Mouse (Mus musculus): Measurements from ENCODE around the gene Tmem131l. TPM values are rescaled to one million over a fixed set of nuclear protein-coding genes. Genes with fewer than 3 reads are reported as not detected.

Gene Tmem131l
- polyA plus RNA-seq, 1 experiment from 2014 or later = 19.8 TPM

DNA sequence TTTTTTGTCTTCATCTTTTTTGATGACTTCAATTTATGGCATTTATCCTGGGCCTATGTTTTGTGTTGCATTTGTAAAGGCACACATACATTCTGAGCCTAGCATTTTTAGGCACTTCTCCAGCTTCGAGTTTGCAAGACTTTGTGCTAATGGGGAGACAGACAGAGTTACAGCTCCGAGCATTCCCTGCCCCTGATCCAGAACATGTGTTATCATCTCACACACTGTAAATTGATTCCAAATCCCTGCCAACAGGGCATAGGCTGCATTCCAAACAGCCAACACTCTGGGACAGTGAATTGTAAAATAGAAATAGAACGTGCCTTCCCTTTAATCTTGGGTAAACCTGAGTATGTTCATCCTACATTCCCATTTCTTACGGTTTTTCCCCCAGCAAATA lies 19.7 kb upstream of the Tmem131l start:
- Histone ChIP-seq H3K4me3 (ENCODE audit: low read length) (no peak overlapping the region), H3K9ac (ENCODE audit: low read depth, low read length) (no peak overlapping the region), H3K4me2 (ENCODE audit: low read depth, low read length) (no peak overlapping the region), H3K27ac (ENCODE audit: low read length) (no peak overlapping the region; the same call in 1 of the 2 replicates), H3K27me3 (replicated peaks; ENCODE audit: control insufficient read depth, insufficient read depth, low read length) (no peaks in the 10 kb centered on the region), H3K4me1 (ENCODE audit: control insufficient read depth, insufficient read depth, low read length) (0 out of 2 replicates have a peak, but pooled peaks cover 6% of the 10 kb centered on the region), H3K9me3 (ENCODE audit: control insufficient read depth, low read length) (no peaks in the 10 kb centered on the region), H3K36me3 (ENCODE audit: control insufficient read depth, insufficient read depth, low read length) (no peaks in the 10 kb centered on the region)
- ATAC-seq = no peak
- 48% methylated on average over 4 of the region's 4 CpGs for WGBS

GRCm38 (mm10) chr3:84059261-84059660 lies 19.3 kb upstream of the Tmem131l start:
- H3K4me2 ChIP-seq (ENCODE audit: low read depth, low read length) = 0 out of 2 replicates have a peak overlapping the region, but pooled peaks have one; percentile 11
- H3K27ac ChIP-seq (ENCODE audit: low read length) = no peak overlapping the region
- 0 out of 2 replicates have a peak, but pooled peaks have one; percentile 36 for ATAC-seq
- no peaks in the 10 kb centered on the region for H3K36me3 ChIP-seq (ENCODE audit: control insufficient read depth, insufficient read depth, low read length)
- no peaks in the 10 kb centered on the region for H3K27me3 ChIP-seq (replicated peaks; ENCODE audit: control insufficient read depth, insufficient read depth, low read length)
- 0 out of 2 replicates have a peak, but pooled peaks cover 6% of the 10 kb centered on the region for H3K4me1 ChIP-seq (ENCODE audit: control insufficient read depth, insufficient read depth, low read length)
- WGBS = 44% methylated on average over 13 of the region's 13 CpGs
- no peak overlapping the region for H3K9ac ChIP-seq (ENCODE audit: low read depth, low read length)
- H3K4me3 ChIP-seq (ENCODE audit: low read length) = no peak overlapping the region
- H3K9me3 ChIP-seq (ENCODE audit: control insufficient read depth, low read length) = no peaks in the 10 kb centered on the region

DNA sequence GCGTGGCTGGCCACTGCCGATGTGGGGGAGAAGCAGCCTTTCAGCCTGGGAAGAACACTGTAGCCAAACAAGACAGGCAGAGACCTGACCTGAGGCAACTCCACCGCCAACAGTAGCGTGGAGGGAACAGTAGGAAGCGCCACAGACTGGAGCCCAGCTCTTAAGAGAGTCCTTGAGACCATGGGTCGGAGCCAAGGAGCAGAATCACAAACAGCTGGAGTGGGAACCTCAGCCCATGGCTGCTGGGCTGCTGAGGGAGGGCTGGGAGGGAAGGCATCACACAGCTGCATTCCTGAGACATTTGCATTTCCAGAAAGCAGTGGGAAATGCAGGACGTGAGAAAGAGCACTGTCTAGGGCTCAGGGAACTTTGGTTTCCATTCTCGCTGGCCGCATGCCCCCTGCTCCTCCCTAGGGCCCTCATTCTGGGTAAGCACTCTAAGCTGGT lies 8.8 kb upstream of the Tmem131l start:
- Histone ChIP-seq H3K36me3 (ENCODE audit: control insufficient read depth, insufficient read depth, low read length) (no peaks in the 10 kb centered on the region), H3K9me3 (ENCODE audit: control insufficient read depth, low read length) (no peaks in the 10 kb centered on the region), H3K9ac (ENCODE audit: low read depth, low read length) (no peak overlapping the region), H3K4me2 (ENCODE audit: low read depth, low read length) (no peak overlapping the region), H3K4me3 (ENCODE audit: low read length) (no peak overlapping the region), H3K4me1 (ENCODE audit: control insufficient read depth, insufficient read depth, low read length) (0 out of 2 replicates have a peak, but pooled peaks cover 2% of the 10 kb centered on the region), H3K27me3 (replicated peaks; ENCODE audit: control insufficient read depth, insufficient read depth, low read length) (no peaks in the 10 kb centered on the region), H3K27ac (ENCODE audit: low read length) (peak overlapping the region; percentile 43)
- WGBS = 21% methylated on average over 9 of the region's 9 CpGs
- peak; percentile 96 for ATAC-seq

DNA sequence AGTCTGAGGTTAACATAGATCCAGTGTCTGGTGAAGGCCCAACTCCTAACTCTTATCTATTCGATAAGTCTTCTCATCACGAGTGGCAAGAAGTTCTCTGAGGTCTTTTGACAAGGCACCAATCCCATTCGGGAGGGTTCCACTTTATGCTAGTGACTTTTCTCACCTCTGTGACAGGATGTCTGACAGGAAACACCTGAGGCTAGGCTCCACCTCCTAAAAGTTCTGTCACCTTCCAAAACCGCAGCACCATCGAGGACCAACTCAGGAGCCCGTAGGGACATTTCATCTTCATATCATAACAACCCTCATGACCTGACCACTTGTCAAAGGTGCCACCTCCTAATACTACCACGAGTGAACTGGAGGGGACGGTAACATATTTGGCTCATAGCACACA lies 6.2 kb upstream of the Tmem131l start:
- no peak for ATAC-seq
- no peak overlapping the region for H3K9ac ChIP-seq (ENCODE audit: low read depth, low read length)
- WGBS = 91% methylated on average over 8 of the region's 8 CpGs
- H3K4me1 ChIP-seq (ENCODE audit: control insufficient read depth, insufficient read depth, low read length) = 0 out of 2 replicates have a peak, but pooled peaks cover 2% of the 10 kb centered on the region
- H3K9me3 ChIP-seq (ENCODE audit: control insufficient read depth, low read length) = no peaks in the 10 kb centered on the region
- H3K27ac ChIP-seq (ENCODE audit: low read length) = no peak overlapping the region
- H3K36me3 ChIP-seq (ENCODE audit: control insufficient read depth, insufficient read depth, low read length) = no peaks in the 10 kb centered on the region
- H3K4me3 ChIP-seq (ENCODE audit: low read length) = no peak overlapping the region
- H3K27me3 ChIP-seq (replicated peaks; ENCODE audit: control insufficient read depth, insufficient read depth, low read length) = no peaks in the 10 kb centered on the region
- no peak overlapping the region for H3K4me2 ChIP-seq (ENCODE audit: low read depth, low read length)

DNA sequence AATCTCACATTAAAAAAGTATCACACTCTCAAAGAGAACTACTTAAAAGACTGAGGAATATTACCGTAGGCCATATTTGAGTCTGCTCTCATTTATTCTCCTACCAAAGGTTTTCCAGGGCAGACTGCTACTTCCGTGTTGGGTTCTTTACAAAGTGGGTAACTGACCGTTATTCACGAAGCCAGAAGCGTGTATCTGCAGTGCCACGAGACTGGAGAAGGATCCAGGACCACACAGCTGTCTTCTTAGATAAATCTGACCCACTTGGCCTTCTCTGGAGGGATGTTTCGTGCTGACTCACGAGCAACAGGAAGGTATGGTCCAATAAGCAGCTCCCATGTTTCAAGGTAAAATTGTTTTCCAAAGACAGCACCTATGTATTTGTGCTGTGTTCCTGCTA lies 1.8 kb upstream of the Tmem131l start:
- ATAC-seq = no peak
- H3K9me3 ChIP-seq (ENCODE audit: control insufficient read depth, low read length) = no peaks in the 10 kb centered on the region
- H3K36me3 ChIP-seq (ENCODE audit: control insufficient read depth, insufficient read depth, low read length) = no peaks in the 10 kb centered on the region
- peaks cover 2% of the 10 kb centered on the region; the same call in 1 of the 2 replicates for H3K4me1 ChIP-seq (ENCODE audit: control insufficient read depth, insufficient read depth, low read length)
- no peak overlapping the region for H3K27ac ChIP-seq (ENCODE audit: low read length)
- H3K9ac ChIP-seq (ENCODE audit: low read depth, low read length) = no peak overlapping the region
- no peak overlapping the region for H3K4me3 ChIP-seq (ENCODE audit: low read length)
- no peaks in the 10 kb centered on the region for H3K27me3 ChIP-seq (replicated peaks; ENCODE audit: control insufficient read depth, insufficient read depth, low read length)
- H3K4me2 ChIP-seq (ENCODE audit: low read depth, low read length) = no peak overlapping the region
- WGBS = 84% methylated on average over 8 of the region's 8 CpGs

- Histone ChIP-seq H3K27ac (ENCODE audit: low read length) (peak overlapping the region; percentile 94), H3K4me3 (ENCODE audit: low read length) (peak overlapping the region; percentile 88), H3K4me1 (ENCODE audit: control insufficient read depth, insufficient read depth, low read length) (peaks cover 2% of the 10 kb centered on the region; the same call in 1 of the 2 replicates), H3K4me2 (ENCODE audit: low read depth, low read length) (peak overlapping the region; percentile 100), H3K9me3 (ENCODE audit: control insufficient read depth, low read length) (no peaks in the 10 kb centered on the region), H3K36me3 (ENCODE audit: control insufficient read depth, insufficient read depth, low read length) (no peaks in the 10 kb centered on the region), H3K9ac (ENCODE audit: low read depth, low read length) (peak overlapping the region; percentile 89), H3K27me3 (replicated peaks; ENCODE audit: control insufficient read depth, insufficient read depth, low read length) (no peaks in the 10 kb centered on the region)
- peak; percentile 80 for ATAC-seq
- whole genome bisulfite sequencing = 2% methylated on average over 23 of the region's 23 CpGs
These were observed 604 bp upstream of the Tmem131l start for GRCm38 (mm10) chr3:84040476-84041082.

DNA sequence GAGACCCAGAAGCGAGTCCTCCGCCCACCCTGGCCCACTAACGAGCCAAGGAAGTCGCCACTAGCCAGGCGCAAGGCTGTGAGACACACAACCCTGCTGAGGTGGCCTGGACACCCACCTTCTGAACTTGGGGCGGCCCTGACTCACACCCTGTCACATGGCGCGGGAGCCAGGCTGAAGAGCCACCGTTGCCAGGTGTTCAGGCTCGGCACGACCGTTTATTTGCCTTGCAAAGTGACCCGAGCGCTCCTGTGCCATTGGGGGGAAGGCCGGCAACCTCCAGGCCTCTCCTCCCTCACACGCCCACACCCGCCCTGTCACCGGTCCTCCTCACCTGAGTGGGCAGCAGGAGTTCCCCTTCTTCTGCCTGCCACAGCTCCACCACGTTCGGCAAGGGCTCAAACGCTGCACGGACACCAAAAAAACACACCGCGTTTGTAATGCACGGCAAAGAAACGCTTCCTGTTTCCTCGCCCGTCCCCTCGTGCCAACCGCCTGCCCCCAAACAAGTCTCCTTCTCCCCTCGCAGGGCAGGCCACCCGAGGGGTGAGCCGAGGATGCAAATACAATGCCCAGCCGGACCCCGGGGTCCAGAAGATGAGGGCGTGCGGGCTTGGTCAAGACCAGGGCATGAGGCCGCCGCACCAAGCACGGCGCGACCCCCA lies 862 bp downstream of the Tmem131l start:
- Histone ChIP-seq H3K4me2 (ENCODE audit: low read depth, low read length) (peak overlapping the region; percentile 100), H3K9me3 (ENCODE audit: control insufficient read depth, low read length) (no peaks in the 10 kb centered on the region), H3K4me3 (ENCODE audit: low read length) (peak overlapping the region; percentile 88), H3K9ac (ENCODE audit: low read depth, low read length) (peak overlapping the region; percentile 89), H3K27me3 (replicated peaks; ENCODE audit: control insufficient read depth, insufficient read depth, low read length) (no peaks in the 10 kb centered on the region), H3K36me3 (ENCODE audit: control insufficient read depth, insufficient read depth, low read length) (no peaks in the 10 kb centered on the region), H3K27ac (ENCODE audit: low read length) (peak overlapping the region; percentile 90), H3K4me1 (ENCODE audit: control insufficient read depth, insufficient read depth, low read length) (peaks cover 4% of the 10 kb centered on the region)
- ATAC-seq = peak; percentile 43
- under 1% methylated on average over 42 of the region's 42 CpGs for WGBS

GRCm38 (mm10) chr3:84038126-84038525 lies 1.8 kb downstream of the Tmem131l start:
- Histone ChIP-seq H3K27me3 (replicated peaks; ENCODE audit: control insufficient read depth, insufficient read depth, low read length) (no peaks in the 10 kb centered on the region), H3K4me1 (ENCODE audit: control insufficient read depth, insufficient read depth, low read length) (peaks cover 4% of the 10 kb centered on the region), H3K27ac (ENCODE audit: low read length) (no peak overlapping the region), H3K9me3 (ENCODE audit: control insufficient read depth, low read length) (no peaks in the 10 kb centered on the region), H3K36me3 (ENCODE audit: control insufficient read depth, insufficient read depth, low read length) (no peaks in the 10 kb centered on the region), H3K4me2 (ENCODE audit: low read depth, low read length) (peak overlapping the region; percentile 100), H3K4me3 (ENCODE audit: low read length) (peak overlapping the region; percentile 88), H3K9ac (ENCODE audit: low read depth, low read length) (no peak overlapping the region)
- WGBS = 43% methylated on average over 1 of the region's 1 CpGs
- no peak for ATAC-seq

GRCm38 (mm10) chr3:84037536-84037935 lies 2.4 kb downstream of the Tmem131l start:
- ATAC-seq = no peak
- Histone ChIP-seq H3K27ac (ENCODE audit: low read length) (no peak overlapping the region), H3K4me2 (ENCODE audit: low read depth, low read length) (no peak overlapping the region), H3K4me1 (ENCODE audit: control insufficient read depth, insufficient read depth, low read length) (peaks cover 4% of the 10 kb centered on the region), H3K9me3 (ENCODE audit: control insufficient read depth, low read length) (no peaks in the 10 kb centered on the region), H3K4me3 (ENCODE audit: low read length) (no peak overlapping the region), H3K36me3 (ENCODE audit: control insufficient read depth, insufficient read depth, low read length) (no peaks in the 10 kb centered on the region), H3K9ac (ENCODE audit: low read depth, low read length) (no peak overlapping the region), H3K27me3 (replicated peaks; ENCODE audit: control insufficient read depth, insufficient read depth, low read length) (no peaks in the 10 kb centered on the region)
- WGBS = 87% methylated on average over 3 of the region's 3 CpGs
